Mouse (Mus musculus): ENCODE measurements around the gene Gm37419. TPM values are rescaled to one million over a fixed set of nuclear protein-coding genes. Genes with fewer than 3 reads are reported as not detected.

Gm37419 gene
- total RNA-seq, 1 experiment from 2014 or later: not detected

- no peak for ATAC-seq (replicated peaks; ENCODE audit: insufficient number of reproducible peaks, low FRiP score, low TSS enrichment, poor library complexity, severe bottlenecking)
Observed at GRCm38 (mm10) chr16:24035767-24036166, 47.5 kb downstream of the Gm37419 start.

- ATAC-seq (replicated peaks; ENCODE audit: insufficient number of reproducible peaks, low FRiP score, low TSS enrichment, poor library complexity, severe bottlenecking): no peak
Observed at GRCm38 (mm10) chr16:24036398-24036797, 48.1 kb downstream of the Gm37419 start.

Other genes with a start within 250 kb of the Gm37419 start
- gene Sst, start 97.5 kb upstream of the Gm37419 start, total RNA-seq (2017): not detected in 3 replicates
- not detected in 3 replicates for gene Rtp2, start 56.1 kb upstream of the Gm37419 start, total RNA-seq (2017)
- 74.7 to 91.8 TPM (median 83.1 TPM) in 3 replicates for gene Bcl6, start 370 bp downstream of the Gm37419 start, total RNA-seq (2017)